Mouse (Mus musculus): ENCODE measurements at regions not wholly inside any gene's neighbourhood (a gene's known extent, or its start where the extent isn't known, plus 50 kb on each side); places are given as distances from the start of the nearest gene placed in this dataset.

GRCm38 (mm10) chr8:92562962-92563361 lies 111.1 kb upstream of the Irx6 start:
- no peak for TF ChIP-seq CTCF (IDR thresholded peaks at IDR 0.05; ENCODE audit: control insufficient read depth, insufficient read depth, insufficient replicate concordance, low read depth, low read length)
- TF ChIP-seq POLR2A (IDR thresholded peaks at IDR 0.05; ENCODE audit: control insufficient read depth, low read depth, low read length), result no peak
